Mouse (Mus musculus) midbrain, embryonic 16.5 days (tissue): Measurements from ENCODE around the gene Fam184a. TPM values are rescaled to one million over a fixed set of nuclear protein-coding genes. Genes with fewer than 3 reads are reported as not detected.
A peak's percentile ranks its signal among the peaks of the same experiment; 100 is the strongest.

Source experiments
- ATAC-seq: fragments of 200-750 bp; cut with Nextera tagmentation; 2 replicates; pipeline ENCODE4 v1.8.0; 2017; ENCODE audit warnings: moderate TSS enrichment
- H3K27ac ChIP-seq: fragments of 300-500 bp; sonication (generic); 2 replicates; pipeline ENCODE4 v1.5.1; 2014; ENCODE audit warnings: mild to moderate bottlenecking, low read length, mixed read lengths
- H3K27me3 ChIP-seq: fragments of 300-500 bp; sonication (generic); 2 replicates; pipeline ENCODE4 v1.6.1; 2014; ENCODE audit warnings: low read depth, low read length, mixed read lengths; ENCODE audit not compliant: control insufficient read depth, insufficient read depth
- H3K36me3 ChIP-seq: fragments of 300-500 bp; sonication (generic); 2 replicates; pipeline ENCODE4 v1.6.1; 2014; ENCODE audit warnings: mild to moderate bottlenecking, low read length, moderate library complexity, mixed read lengths; ENCODE audit not compliant: control insufficient read depth, insufficient read depth
- H3K4me1 ChIP-seq: fragments of 300-500 bp; sonication (generic); 2 replicates; pipeline ENCODE4 v1.6.1; 2014; ENCODE audit warnings: mild to moderate bottlenecking, low read length, mixed read lengths; ENCODE audit not compliant: control insufficient read depth, insufficient read depth
- H3K4me2 ChIP-seq: fragments of 300-500 bp; sonication (generic); 2 replicates; pipeline ENCODE4 v1.6.1; 2014; ENCODE audit warnings: mild to moderate bottlenecking, low read length, mixed read lengths
- H3K4me3 ChIP-seq: fragments of 300-500 bp; sonication (generic); 2 replicates; pipeline ENCODE4 v1.5.1; 2014; ENCODE audit warnings: low read depth, mild to moderate bottlenecking, low read length, moderate library complexity, mixed read lengths
- H3K9ac ChIP-seq: fragments of 300-500 bp; sonication (generic); 2 replicates; pipeline ENCODE4 v1.6.1; 2014; ENCODE audit warnings: low read depth, low read length, mixed read lengths
- H3K9me3 ChIP-seq: fragments of 300-500 bp; sonication (generic); replicated peaks from 2 replicates; pipeline ENCODE4 v1.6.1; 2014; ENCODE audit warnings: mild to moderate bottlenecking, low read length, mixed read lengths; ENCODE audit not compliant: control insufficient read depth, poor library complexity, severe bottlenecking
- WGBS: fragments of 180-500 bp; shearing (Covaris S2); extraction: QIAGEN DNeasy Blood & Tissue Kit; methylation state at CpG from one replicate; pipeline ENCODE4 v1.1.7; 2014; 5-methylcytosine and 5-hydroxymethylcytosine counted together
- polyA plus RNA-seq: library from polyadenylated mRNA; unstranded; fragments of >200 nt; fragmentation: Nextera tagmentation; extraction: Ambion mirVana; gene quantifications from 2 replicates; pipeline ENCODE4 v1.2.1, GENCODE M21; 2015

The Fam184a gene
- polyA plus RNA-seq, 1 experiment from 2014 or later = 15.3 TPM

- Histone ChIP-seq H3K27me3 (no peaks in the 10 kb centered on the region), H3K9me3 (no peaks in the 10 kb centered on the region), H3K4me3 (no peak overlapping the region), H3K36me3 (no peaks in the 10 kb centered on the region), H3K9ac (no peak overlapping the region), H3K4me1 (peaks cover 15% of the 10 kb centered on the region), H3K4me2 (no peak overlapping the region), H3K27ac (no peak overlapping the region)
- 90% methylated on average over 1 of the region's 1 CpGs for WGBS
- no peak for ATAC-seq
Observed at GRCm38 (mm10) chr10:53752723-53753122, 1.8 kb upstream of the Fam184a start.

- Histone ChIP-seq H3K4me1 (peaks cover 21% of the 10 kb centered on the region), H3K4me2 (peak overlapping the region; percentile 87), H3K27ac (peak overlapping the region; percentile 75), H3K9ac (peak overlapping the region; percentile 85), H3K4me3 (peak overlapping the region; percentile 87), H3K9me3 (no peaks in the 10 kb centered on the region), H3K36me3 (no peaks in the 10 kb centered on the region), H3K27me3 (no peaks in the 10 kb centered on the region)
- peak; percentile 44 for ATAC-seq
- 8% methylated on average over 39 of the region's 39 CpGs for WGBS
Observed at GRCm38 (mm10) chr10:53750275-53750954, 508 bp downstream of the Fam184a start.

GRCm38 (mm10) chr10:53746039-53746438 lies 4.9 kb downstream of the Fam184a start:
- Histone ChIP-seq H3K4me2 (no peak overlapping the region), H3K4me3 (no peak overlapping the region), H3K27ac (no peak overlapping the region), H3K36me3 (no peaks in the 10 kb centered on the region), H3K9me3 (no peaks in the 10 kb centered on the region), H3K27me3 (no peaks in the 10 kb centered on the region), H3K4me1 (peaks cover 17% of the 10 kb centered on the region), H3K9ac (no peak overlapping the region)
- WGBS = 94% methylated on average over 6 of the region's 6 CpGs
- no peak for ATAC-seq

- 63% methylated on average over 5 of the region's 5 CpGs for WGBS
- Histone ChIP-seq H3K9me3 (no peaks in the 10 kb centered on the region), H3K4me2 (no peak overlapping the region), H3K9ac (no peak overlapping the region), H3K4me3 (no peak overlapping the region), H3K27me3 (no peaks in the 10 kb centered on the region), H3K36me3 (no peaks in the 10 kb centered on the region), H3K27ac (no peak overlapping the region), H3K4me1 (peaks cover 6% of the 10 kb centered on the region; the same call in 1 of the 2 replicates)
- no peak for ATAC-seq
Observed at GRCm38 (mm10) chr10:53742961-53743360, 8.0 kb downstream of the Fam184a start.

GRCm38 (mm10) chr10:53740014-53740413 lies 10.9 kb downstream of the Fam184a start:
- ATAC-seq = no peak

GRCm38 (mm10) chr10:53738842-53739241 lies 12.1 kb downstream of the Fam184a start:
- H3K9ac ChIP-seq = no peak overlapping the region
- H3K4me3 ChIP-seq = no peak overlapping the region
- no peaks in the 10 kb centered on the region for H3K4me1 ChIP-seq
- no peaks in the 10 kb centered on the region for H3K36me3 ChIP-seq
- no peak overlapping the region for H3K4me2 ChIP-seq
- no peaks in the 10 kb centered on the region for H3K27me3 ChIP-seq
- no peak for ATAC-seq
- WGBS = 89% methylated on average over 8 of the region's 8 CpGs
- no peaks in the 10 kb centered on the region for H3K9me3 ChIP-seq
- H3K27ac ChIP-seq = no peak overlapping the region

More at GRCm38 (mm10) chr10:53740014-53740413, 10.9 kb downstream of the Fam184a start:
- H3K27ac ChIP-seq = no peak overlapping the region
- no peak overlapping the region for H3K4me2 ChIP-seq
- H3K27me3 ChIP-seq = no peaks in the 10 kb centered on the region
- no peaks in the 10 kb centered on the region for H3K4me1 ChIP-seq
- no peaks in the 10 kb centered on the region for H3K36me3 ChIP-seq
- H3K9me3 ChIP-seq = no peaks in the 10 kb centered on the region
- no peak overlapping the region for H3K9ac ChIP-seq
- no peak overlapping the region for H3K4me3 ChIP-seq

GRCm38 (mm10) chr10:53735201-53735865 lies 15.6 kb downstream of the Fam184a start:
- no peak overlapping the region for H3K4me3 ChIP-seq
- H3K4me1 ChIP-seq = no peaks in the 10 kb centered on the region
- no peaks in the 10 kb centered on the region for H3K36me3 ChIP-seq
- 77% methylated on average over 7 of the region's 7 CpGs for WGBS
- H3K9ac ChIP-seq = no peak overlapping the region
- H3K27me3 ChIP-seq = no peaks in the 10 kb centered on the region
- ATAC-seq = no peak
- H3K27ac ChIP-seq = no peak overlapping the region
- no peaks in the 10 kb centered on the region for H3K9me3 ChIP-seq
- H3K4me2 ChIP-seq = no peak overlapping the region

- Histone ChIP-seq H3K9me3 (no peaks in the 10 kb centered on the region), H3K9ac (no peak overlapping the region), H3K4me2 (no peak overlapping the region), H3K27me3 (no peaks in the 10 kb centered on the region), H3K27ac (no peak overlapping the region), H3K4me3 (no peak overlapping the region), H3K36me3 (no peaks in the 10 kb centered on the region), H3K4me1 (no peaks in the 10 kb centered on the region)
- WGBS = 91% methylated on average over 7 of the region's 7 CpGs
- ATAC-seq = no peak
Observed at GRCm38 (mm10) chr10:53732324-53732723, 18.6 kb downstream of the Fam184a start.

GRCm38 (mm10) chr10:53728883-53729282 lies 22.0 kb downstream of the Fam184a start:
- Histone ChIP-seq H3K4me2 (no peak overlapping the region), H3K4me3 (no peak overlapping the region), H3K27ac (no peak overlapping the region), H3K27me3 (no peaks in the 10 kb centered on the region), H3K9me3 (no peaks in the 10 kb centered on the region), H3K36me3 (no peaks in the 10 kb centered on the region), H3K9ac (no peak overlapping the region), H3K4me1 (no peaks in the 10 kb centered on the region)
- ATAC-seq = no peak
- 65% methylated on average over 1 of the region's 1 CpGs for WGBS
